Mouse (Mus musculus): ENCODE measurements around the gene Hoxa10. TPM values are rescaled to one million over a fixed set of nuclear protein-coding genes. Genes with fewer than 3 reads are reported as not detected.

The Hoxa10 gene
- polyA plus RNA-seq, 1 experiment from 2014 or later: not detected

GRCm38 (mm10) chr6:52209685-52210046, 31.0 kb downstream of the Hoxa10 start:
- no peak for ATAC-seq (replicated peaks; ENCODE audit: extremely low read depth, insufficient read depth, low FRiP score)
- H3K27ac ChIP-seq (ENCODE audit: low read length): no peak overlapping the region
- WGBS: 16% methylated on average over 12 of the region's 12 CpGs
- H3K9ac ChIP-seq (ENCODE audit: low read length): no peak overlapping the region
- peaks cover 4% of the 10 kb centered on the region for H3K4me1 ChIP-seq (ENCODE audit: control insufficient read depth, insufficient read depth, low read length)
- H3K4me3 ChIP-seq (ENCODE audit: low read length): no peak overlapping the region
- H3K27me3 ChIP-seq (ENCODE audit: control insufficient read depth, insufficient read depth, low read length): peaks cover 95% of the 10 kb centered on the region
- no peaks in the 10 kb centered on the region for H3K36me3 ChIP-seq (ENCODE audit: control insufficient read depth, insufficient read depth)
- H3K9me3 ChIP-seq (replicated peaks; ENCODE audit: control insufficient read depth, low read length): no peaks in the 10 kb centered on the region
- no peak overlapping the region for H3K4me2 ChIP-seq (ENCODE audit: low read depth, low read length)

GRCm38 (mm10) chr6:52208868-52209684, 31.6 kb downstream of the Hoxa10 start:
- no peaks in the 10 kb centered on the region for H3K9me3 ChIP-seq (replicated peaks; ENCODE audit: control insufficient read depth, low read length)
- peaks cover 95% of the 10 kb centered on the region for H3K27me3 ChIP-seq (ENCODE audit: control insufficient read depth, insufficient read depth, low read length)
- peaks cover 5% of the 10 kb centered on the region for H3K4me1 ChIP-seq (ENCODE audit: control insufficient read depth, insufficient read depth, low read length)
- no peak for ATAC-seq (replicated peaks; ENCODE audit: extremely low read depth, insufficient read depth, low FRiP score)
- H3K27ac ChIP-seq (ENCODE audit: low read length): no peak overlapping the region
- no peak overlapping the region for H3K9ac ChIP-seq (ENCODE audit: low read length)
- 15% methylated on average over 18 of the region's 18 CpGs for WGBS
- H3K36me3 ChIP-seq (ENCODE audit: control insufficient read depth, insufficient read depth): no peaks in the 10 kb centered on the region
- peak overlapping the region; percentile 28 for H3K4me3 ChIP-seq (ENCODE audit: low read length)
- peak overlapping the region; percentile 54 for H3K4me2 ChIP-seq (ENCODE audit: low read depth, low read length)

GRCm38 (mm10) chr6:52208072-52208867, 32.4 kb downstream of the Hoxa10 start, which contains the start of gene Hoxa6:
TSS of gene Hoxa6 (minus strand) at chr6:52208722.
- 4% methylated on average over 47 of the region's 47 CpGs for WGBS
- H3K4me3 ChIP-seq (ENCODE audit: low read length): peak within 1 kb of the TSS; percentile 28
- no peaks in the 10 kb centered on the region for H3K36me3 ChIP-seq (ENCODE audit: control insufficient read depth, insufficient read depth)
- H3K4me2 ChIP-seq (ENCODE audit: low read depth, low read length): peak within 1 kb of the TSS; percentile 54
- peaks cover 87% of the 10 kb centered on the region for H3K27me3 ChIP-seq (ENCODE audit: control insufficient read depth, insufficient read depth, low read length)
- H3K27ac ChIP-seq (ENCODE audit: low read length): no peak within 1 kb of the TSS
- no peaks in the 10 kb centered on the region for H3K9me3 ChIP-seq (replicated peaks; ENCODE audit: control insufficient read depth, low read length)
- H3K9ac ChIP-seq (ENCODE audit: low read length): no peak within 1 kb of the TSS
- ATAC-seq (replicated peaks; ENCODE audit: extremely low read depth, insufficient read depth, low FRiP score): no peak
- H3K4me1 ChIP-seq (ENCODE audit: control insufficient read depth, insufficient read depth, low read length): peaks cover 7% of the 10 kb centered on the region; the same call in 1 of the 2 replicates

GRCm38 (mm10) chr6:52207684-52207976, 33.0 kb downstream of the Hoxa10 start:
- H3K4me2 ChIP-seq (ENCODE audit: low read depth, low read length): no peak overlapping the region
- H3K9ac ChIP-seq (ENCODE audit: low read length): no peak overlapping the region

GRCm38 (mm10) chr6:52206882-52207683, 33.6 kb downstream of the Hoxa10 start:
- H3K27ac ChIP-seq (ENCODE audit: low read length): no peak overlapping the region

More at GRCm38 (mm10) chr6:52207684-52207976, 33.0 kb downstream of the Hoxa10 start:
- Histone ChIP-seq H3K9me3 (replicated peaks; ENCODE audit: control insufficient read depth, low read length) (no peaks in the 10 kb centered on the region), H3K27me3 (ENCODE audit: control insufficient read depth, insufficient read depth, low read length) (peaks cover 84% of the 10 kb centered on the region), H3K4me1 (ENCODE audit: control insufficient read depth, insufficient read depth, low read length) (peaks cover 3% of the 10 kb centered on the region; the same call in 1 of the 2 replicates), H3K4me3 (ENCODE audit: low read length) (no peak overlapping the region), H3K36me3 (ENCODE audit: control insufficient read depth, insufficient read depth) (no peaks in the 10 kb centered on the region), H3K27ac (ENCODE audit: low read length) (no peak overlapping the region)
- ATAC-seq (replicated peaks; ENCODE audit: extremely low read depth, insufficient read depth, low FRiP score): no peak

GRCm38 (mm10) chr6:52205638-52206621, 34.7 kb downstream of the Hoxa10 start:
- Histone ChIP-seq H3K4me1 (ENCODE audit: control insufficient read depth, insufficient read depth, low read length) (peaks cover 3% of the 10 kb centered on the region; the same call in 1 of the 2 replicates), H3K27ac (ENCODE audit: low read length) (no peak overlapping the region), H3K27me3 (ENCODE audit: control insufficient read depth, insufficient read depth, low read length) (peaks cover 80% of the 10 kb centered on the region), H3K36me3 (ENCODE audit: control insufficient read depth, insufficient read depth) (no peaks in the 10 kb centered on the region), H3K4me2 (ENCODE audit: low read depth, low read length) (no peak overlapping the region), H3K9me3 (replicated peaks; ENCODE audit: control insufficient read depth, low read length) (no peaks in the 10 kb centered on the region), H3K9ac (ENCODE audit: low read length) (no peak overlapping the region), H3K4me3 (ENCODE audit: low read length) (peak overlapping the region; percentile 5; the same call in 1 of the 2 replicates)
- WGBS: 10% methylated on average over 55 of the region's 55 CpGs
- no peak for ATAC-seq (replicated peaks; ENCODE audit: extremely low read depth, insufficient read depth, low FRiP score)

More at GRCm38 (mm10) chr6:52206882-52207683, 33.6 kb downstream of the Hoxa10 start:
- no peaks in the 10 kb centered on the region for H3K9me3 ChIP-seq (replicated peaks; ENCODE audit: control insufficient read depth, low read length)
- H3K9ac ChIP-seq (ENCODE audit: low read length): no peak overlapping the region
- whole genome bisulfite sequencing: 18% methylated on average over 4 of the region's 4 CpGs
- no peak overlapping the region for H3K4me2 ChIP-seq (ENCODE audit: low read depth, low read length)
- peaks cover 3% of the 10 kb centered on the region; the same call in 1 of the 2 replicates for H3K4me1 ChIP-seq (ENCODE audit: control insufficient read depth, insufficient read depth, low read length)
- H3K27me3 ChIP-seq (ENCODE audit: control insufficient read depth, insufficient read depth, low read length): peaks cover 82% of the 10 kb centered on the region
- H3K36me3 ChIP-seq (ENCODE audit: control insufficient read depth, insufficient read depth): no peaks in the 10 kb centered on the region
- no peak overlapping the region for H3K4me3 ChIP-seq (ENCODE audit: low read length)
- ATAC-seq (replicated peaks; ENCODE audit: extremely low read depth, insufficient read depth, low FRiP score): no peak

- H3K36me3 ChIP-seq (ENCODE audit: control insufficient read depth, insufficient read depth): no peaks in the 10 kb centered on the region
- 16% methylated on average over 14 of the region's 14 CpGs for WGBS
- H3K4me1 ChIP-seq (ENCODE audit: control insufficient read depth, insufficient read depth, low read length): peaks cover 3% of the 10 kb centered on the region; the same call in 1 of the 2 replicates
- H3K4me2 ChIP-seq (ENCODE audit: low read depth, low read length): no peak overlapping the region
- no peak overlapping the region for H3K9ac ChIP-seq (ENCODE audit: low read length)
- no peaks in the 10 kb centered on the region for H3K9me3 ChIP-seq (replicated peaks; ENCODE audit: control insufficient read depth, low read length)
- H3K27me3 ChIP-seq (ENCODE audit: control insufficient read depth, insufficient read depth, low read length): peaks cover 81% of the 10 kb centered on the region
- no peak overlapping the region for H3K4me3 ChIP-seq (ENCODE audit: low read length)
- H3K27ac ChIP-seq (ENCODE audit: low read length): no peak overlapping the region
- ATAC-seq (replicated peaks; ENCODE audit: extremely low read depth, insufficient read depth, low FRiP score): no peak
These were observed 35.4 kb downstream of the Hoxa10 start for GRCm38 (mm10) chr6:52205221-52205620.

All from heart, embryonic 16.5 days (tissue).